Mouse (Mus musculus): Measurements from ENCODE around the gene Slc39a2.

- TF ChIP-seq CTCF (IDR thresholded peaks at IDR 0.05; ENCODE audit: extremely low read depth, insufficient read depth, insufficient read length, insufficient replicate concordance) (no peak), POLR2A (IDR thresholded peaks at IDR 0.05; ENCODE audit: low read depth, low read length) (0 out of 2 replicates have a peak, but pooled peaks have one; percentile 9)
These were observed 20.6 kb downstream of the Slc39a2 start for GRCm38 (mm10) chr14:51913062-51913959.
